Mouse (Mus musculus): ENCODE results near the gene Ncdn.

DNA sequence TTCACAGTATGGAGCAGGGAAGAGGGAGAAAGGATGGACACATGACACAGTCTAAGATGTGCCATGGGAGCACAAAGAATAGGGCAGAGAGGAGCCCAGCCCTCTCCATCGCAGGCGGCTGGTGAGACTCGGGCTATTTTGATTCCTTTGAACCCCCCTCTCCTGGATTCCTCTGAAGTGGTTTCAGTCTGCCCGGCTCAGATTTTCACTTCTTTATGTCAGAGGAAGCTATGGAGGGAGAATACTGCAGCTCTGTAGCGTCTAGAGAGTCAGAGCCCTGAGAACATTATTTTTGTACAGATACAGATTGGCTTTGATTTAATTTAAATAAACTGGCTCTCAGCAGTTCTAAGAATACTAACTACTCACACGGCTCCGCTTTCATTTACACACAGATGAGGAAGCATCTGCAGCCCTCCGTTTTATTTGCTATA is 25.9 kb upstream of the Ncdn start:
- TF ChIP-seq CTCF (IDR thresholded peaks at IDR 0.05; ENCODE audit: low read depth, low read length), result no peak
- TF ChIP-seq POLR2A (IDR thresholded peaks at IDR 0.05; ENCODE audit: borderline replicate concordance, low read depth, low read length), result no peak
